Mouse (Mus musculus) thymus, postnatal 14 days (tissue): ENCODE data around the gene Gm14412.
"Not testable (repeated sequence)": the region's sequence is repeated elsewhere in the genome, so short reads cannot be mapped to it uniquely, and the experiment has no call there.

ENCODE experiments used
- DNase-seq: peaks from one replicate; pipeline ENCODE4 v3.0.0; 2021

The Gm14412 gene

GRCm38 (mm10) chr2:177324257-177324733 lies at the start of gene Gm14412:
Gene Gm14412 (minus strand): TSS chr2:177324307.
- not testable (repeated sequence) for DNase-seq

- DNase-seq = not testable (repeated sequence)
These were observed 5.7 kb upstream of the Gm14412 start for GRCm38 (mm10) chr2:177329661-177330292.

- DNase-seq = not testable (repeated sequence)
These were observed 2.7 kb downstream of the Gm14412 start for GRCm38 (mm10) chr2:177321361-177321760.

- not testable (repeated sequence) for DNase-seq
These were observed 3.3 kb downstream of the Gm14412 start for GRCm38 (mm10) chr2:177320786-177321320.

- no peak for DNase-seq
These were observed 5.1 kb downstream of the Gm14412 start for GRCm38 (mm10) chr2:177318996-177319395.

GRCm38 (mm10) chr2:177309627-177310026 lies 14.5 kb downstream of the Gm14412 start:
- DNase-seq = not testable (repeated sequence)

- not testable (repeated sequence) for DNase-seq
These were observed 19.1 kb downstream of the Gm14412 start for GRCm38 (mm10) chr2:177304980-177305379.

- not testable (repeated sequence) for DNase-seq
These were observed 40.4 kb downstream of the Gm14412 start for GRCm38 (mm10) chr2:177283701-177284100.

- not testable (repeated sequence) for DNase-seq
These were observed 46.4 kb downstream of the Gm14412 start for GRCm38 (mm10) chr2:177277754-177278153.

GRCm38 (mm10) chr2:177272237-177272636 lies 51.9 kb downstream of the Gm14412 start:
- not testable (repeated sequence) for DNase-seq

GRCm38 (mm10) chr2:177266936-177267335 lies 57.2 kb downstream of the Gm14412 start, which contains the start of gene Gm14409:
Gene Gm14409 (minus strand): TSS chr2:177267036.
- not testable (repeated sequence) for DNase-seq
